Mouse (Mus musculus) forebrain, postnatal 0 days (tissue): ENCODE data around the gene Ush2a. TPM values are rescaled to one million over a fixed set of nuclear protein-coding genes. Genes with fewer than 3 reads are reported as not detected.

ENCODE experiments used
- ATAC-seq: fragments of 200-750 bp; cut with Nextera tagmentation; 2 replicates; pipeline ENCODE4 v1.8.0; 2017; ENCODE audit warnings: mild to moderate bottlenecking, moderate library complexity
- DNase-seq: peaks from one replicate; pipeline ENCODE4 v3.0.0-alpha.2; 2015
- H3K27ac ChIP-seq: fragments of 300-500 bp; sonication (generic); 2 replicates; pipeline ENCODE4 v1.5.1; 2014; ENCODE audit warnings: low read depth, mild to moderate bottlenecking, antibody characterized with exemption, low read length, moderate library complexity, mixed read lengths
- H3K27me3 ChIP-seq: fragments of 300-500 bp; sonication (generic); 2 replicates; pipeline ENCODE4 v1.6.1; 2014; ENCODE audit warnings: mild to moderate bottlenecking, low read length, mixed read lengths; ENCODE audit not compliant: insufficient read depth
- H3K36me3 ChIP-seq: fragments of 300-500 bp; sonication (generic); 2 replicates; pipeline ENCODE4 v1.6.1; 2014; ENCODE audit warnings: mild to moderate bottlenecking, moderate library complexity; ENCODE audit not compliant: insufficient read depth
- H3K4me1 ChIP-seq: fragments of 300-500 bp; sonication (generic); 2 replicates; pipeline ENCODE4 v1.6.1; 2014; ENCODE audit warnings: antibody characterized with exemption; ENCODE audit not compliant: insufficient read depth
- H3K4me2 ChIP-seq: fragments of 300-500 bp; sonication (generic); 2 replicates; pipeline ENCODE4 v1.6.1; 2014; ENCODE audit warnings: low read depth, mild to moderate bottlenecking, moderate library complexity
- H3K4me3 ChIP-seq: fragments of 300-500 bp; sonication (generic); 2 replicates; pipeline ENCODE4 v1.5.1; 2014; ENCODE audit warnings: low read depth, low read length, mixed read lengths
- H3K9ac ChIP-seq: fragments of 300-500 bp; sonication (generic); 2 replicates; pipeline ENCODE4 v1.6.1; 2014; ENCODE audit warnings: mild to moderate bottlenecking
- H3K9me3 ChIP-seq: fragments of 300-500 bp; sonication (generic); 2 replicates; pipeline ENCODE4 v1.6.1; 2016; ENCODE audit warnings: low read length
- CTCF ChIP-seq: sonication (generic); IDR thresholded peaks from 2 replicates; pipeline ENCODE4 v1.5.1; 2016; ENCODE audit warnings: antibody characterized with exemption, control low read depth, low read depth
- WGBS: fragments of 180-500 bp; shearing (Covaris S2); extraction: QIAGEN DNeasy Blood & Tissue Kit; methylation state at CpG from one replicate; pipeline ENCODE4 v1.1.7; 2014; 5-methylcytosine and 5-hydroxymethylcytosine counted together
- polyA plus RNA-seq: library from polyadenylated mRNA; unstranded; fragments of >200 nt; fragmentation: Nextera tagmentation; extraction: Ambion mirVana; gene quantifications from 2 replicates; pipeline ENCODE4 v1.2.1, GENCODE M21; 2015
- total RNA-seq: library from RNA; depleted of rRNA; stranded (reverse); fragments of >200 nt; gene quantifications from 2 replicates; pipeline ENCODE4 v1.2.3, GENCODE M21; 2014

The Ush2a gene
- total and polyA plus RNA-seq, 2 experiments from 2014 or later: 0.10 TPM

- ATAC-seq (no peak), DNase-seq (no peak)
- Histone ChIP-seq H3K4me2 (no peak overlapping the region), H3K9ac (no peak overlapping the region), H3K9me3 (0 out of 2 replicates have a peak, but pooled peaks cover 4% of the 10 kb centered on the region), H3K4me1 (no peaks in the 10 kb centered on the region), H3K36me3 (no peaks in the 10 kb centered on the region), H3K27me3 (no peaks in the 10 kb centered on the region), H3K27ac (no peak overlapping the region), H3K4me3 (no peak overlapping the region)
- WGBS: 98% methylated on average over 5 of the region's 5 CpGs
- no peak for TF ChIP-seq CTCF
Measured at GRCm38 (mm10) chr1:188539621-188540020, 277.8 kb downstream of the Ush2a start.

- Histone ChIP-seq H3K4me2 (no peak overlapping the region), H3K36me3 (no peaks in the 10 kb centered on the region), H3K9ac (no peak overlapping the region), H3K4me3 (no peak overlapping the region), H3K9me3 (0 out of 2 replicates have a peak, but pooled peaks cover 4% of the 10 kb centered on the region), H3K4me1 (no peaks in the 10 kb centered on the region), H3K27ac (no peak overlapping the region), H3K27me3 (no peaks in the 10 kb centered on the region)
- 96% methylated on average over 3 of the region's 3 CpGs for WGBS
- no peak for TF ChIP-seq CTCF
- ATAC-seq (no peak), DNase-seq (no peak)
Measured at GRCm38 (mm10) chr1:188541492-188541891, 279.7 kb downstream of the Ush2a start.

- no peaks in the 10 kb centered on the region for H3K4me1 ChIP-seq
- H3K36me3 ChIP-seq: no peaks in the 10 kb centered on the region
- no peak overlapping the region for H3K4me3 ChIP-seq
- WGBS: 24% methylated on average over 1 of the region's 1 CpGs
- DNase-seq (no peak), ATAC-seq (no peak)
- no peak overlapping the region for H3K4me2 ChIP-seq
- H3K27me3 ChIP-seq: no peaks in the 10 kb centered on the region
- 0 out of 2 replicates have a peak, but pooled peaks cover 4% of the 10 kb centered on the region for H3K9me3 ChIP-seq
- H3K27ac ChIP-seq: no peak overlapping the region
- H3K9ac ChIP-seq: no peak overlapping the region
- TF ChIP-seq CTCF: no peak
Measured at GRCm38 (mm10) chr1:188543364-188543763, 281.5 kb downstream of the Ush2a start.

- Histone ChIP-seq H3K9ac (no peak overlapping the region), H3K9me3 (no peaks in the 10 kb centered on the region), H3K27ac (no peak overlapping the region), H3K4me1 (no peaks in the 10 kb centered on the region), H3K4me3 (no peak overlapping the region), H3K36me3 (no peaks in the 10 kb centered on the region), H3K4me2 (no peak overlapping the region), H3K27me3 (no peaks in the 10 kb centered on the region)
- no peak for TF ChIP-seq CTCF
- WGBS: 58% methylated on average over 13 of the region's 13 CpGs
- ATAC-seq (no peak), DNase-seq (no peak)
Measured at GRCm38 (mm10) chr1:188549686-188550085, 287.9 kb downstream of the Ush2a start.

GRCm38 (mm10) chr1:188551802-188552201 lies 290.0 kb downstream of the Ush2a start:
- Histone ChIP-seq H3K4me1 (no peaks in the 10 kb centered on the region), H3K4me2 (no peak overlapping the region), H3K4me3 (no peak overlapping the region), H3K36me3 (no peaks in the 10 kb centered on the region), H3K9ac (no peak overlapping the region), H3K9me3 (no peaks in the 10 kb centered on the region), H3K27ac (no peak overlapping the region), H3K27me3 (no peaks in the 10 kb centered on the region)
- no peak for ATAC-seq
- 85% methylated on average over 5 of the region's 5 CpGs for WGBS
- no peak for TF ChIP-seq CTCF
- DNase-seq: no peak

GRCm38 (mm10) chr1:188558911-188559310 lies 297.1 kb downstream of the Ush2a start:
- Histone ChIP-seq H3K4me1 (no peaks in the 10 kb centered on the region), H3K9ac (no peak overlapping the region), H3K27me3 (no peaks in the 10 kb centered on the region), H3K36me3 (no peaks in the 10 kb centered on the region), H3K27ac (no peak overlapping the region), H3K4me2 (no peak overlapping the region), H3K4me3 (no peak overlapping the region), H3K9me3 (no peaks in the 10 kb centered on the region)
- TF ChIP-seq CTCF: no peak
- ATAC-seq (no peak), DNase-seq (no peak)
- 36% methylated on average over 2 of the region's 2 CpGs for WGBS

- ATAC-seq (no peak), DNase-seq (no peak)
- no peaks in the 10 kb centered on the region for H3K9me3 ChIP-seq
- no peak overlapping the region for H3K4me3 ChIP-seq
- H3K27me3 ChIP-seq: no peaks in the 10 kb centered on the region
- no peaks in the 10 kb centered on the region for H3K36me3 ChIP-seq
- WGBS: 79% methylated on average over 5 of the region's 5 CpGs
- 0 out of 2 replicates have a peak, but pooled peaks cover 5% of the 10 kb centered on the region for H3K4me1 ChIP-seq
- no peak overlapping the region for H3K27ac ChIP-seq
- H3K4me2 ChIP-seq: no peak overlapping the region
- no peak for TF ChIP-seq CTCF
- H3K9ac ChIP-seq: no peak overlapping the region
Measured at GRCm38 (mm10) chr1:188566229-188566628, 304.4 kb downstream of the Ush2a start.
